Mouse (Mus musculus) liver, embryonic 12.5 days (tissue): Measurements from ENCODE around the gene Sec14l3. TPM values are rescaled to one million over a fixed set of nuclear protein-coding genes. Genes with fewer than 3 reads are reported as not detected.
A peak's percentile ranks its signal among the peaks of the same experiment; 100 is the strongest.
"Not testable (repeated sequence)": the region's sequence is repeated elsewhere in the genome, so short reads cannot be mapped to it uniquely, and the experiment has no call there.

Experiments
- ATAC-seq: fragments of 200-750 bp; cut with Nextera tagmentation; 2 replicates; pipeline ENCODE4 v1.8.0; 2017; ENCODE audit warnings: moderate number of reproducible peaks, mild to moderate bottlenecking, moderate library complexity
- H3K27ac ChIP-seq: fragments of 300-500 bp; sonication (generic); 2 replicates; pipeline ENCODE4 v1.5.1; 2016; ENCODE audit warnings: mild to moderate bottlenecking
- H3K27me3 ChIP-seq: fragments of 300-500 bp; sonication (generic); replicated peaks from 2 replicates; pipeline ENCODE4 v1.6.1; 2016; ENCODE audit warnings: mild to moderate bottlenecking, moderate library complexity
- H3K36me3 ChIP-seq: fragments of 300-500 bp; sonication (generic); 2 replicates; pipeline ENCODE4 v1.6.1; 2016; ENCODE audit warnings: mild to moderate bottlenecking, moderate library complexity
- H3K4me1 ChIP-seq: fragments of 300-500 bp; sonication (generic); 2 replicates; pipeline ENCODE4 v1.6.1; 2016
- H3K4me2 ChIP-seq: fragments of 300-500 bp; sonication (generic); 2 replicates; pipeline ENCODE4 v1.6.1; 2016; ENCODE audit warnings: mild to moderate bottlenecking, moderate library complexity
- H3K4me3 ChIP-seq: fragments of 300-500 bp; sonication (generic); 2 replicates; pipeline ENCODE4 v1.5.1; 2016; ENCODE audit warnings: mild to moderate bottlenecking, moderate library complexity
- H3K9ac ChIP-seq: fragments of 300-500 bp; sonication (generic); 2 replicates; pipeline ENCODE4 v1.6.1; 2016; ENCODE audit warnings: mild to moderate bottlenecking, moderate library complexity
- H3K9me3 ChIP-seq: fragments of 300-500 bp; sonication (generic); replicated peaks from 2 replicates; pipeline ENCODE4 v1.6.1; 2016; ENCODE audit warnings: mild to moderate bottlenecking, moderate library complexity
- WGBS: fragments of 180-500 bp; shearing (Covaris S2); methylation state at CpG from one replicate; pipeline ENCODE4 v1.1.7; 2016; ENCODE audit not compliant: insufficient replicate concordance; 5-methylcytosine and 5-hydroxymethylcytosine counted together
- polyA plus RNA-seq: library from polyadenylated mRNA; unstranded; fragments of >200 nt; fragmentation: Nextera tagmentation; extraction: Ambion mirVana; gene quantifications from 2 replicates; pipeline ENCODE4 v1.2.1, GENCODE M21; 2016

Gene Sec14l3
- not detected in 2 replicates for polyA plus RNA-seq

DNA sequence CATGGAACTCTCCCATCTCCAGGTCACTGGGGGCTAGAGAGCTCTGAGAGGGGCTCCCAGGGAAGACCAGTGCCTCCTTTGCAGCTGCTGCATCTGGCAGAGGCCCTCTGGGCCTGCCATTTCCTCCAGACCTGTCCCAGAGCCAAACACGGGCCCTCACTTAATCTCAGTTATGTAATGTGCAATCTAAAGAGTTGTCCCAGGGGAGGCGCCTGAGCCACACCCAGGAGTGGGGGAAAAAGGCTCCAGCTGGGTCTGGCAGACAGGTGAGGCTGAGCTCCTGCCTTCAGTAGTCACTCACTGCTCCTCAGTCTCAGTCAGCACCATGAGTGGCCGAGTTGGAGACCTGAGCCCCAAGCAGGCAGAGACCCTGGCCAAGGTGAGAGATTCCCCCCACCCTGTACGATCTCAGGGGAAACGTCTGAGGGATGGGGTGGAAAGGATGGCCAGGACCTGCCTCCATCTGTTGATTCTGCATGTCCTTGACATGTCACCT is at the start of gene Sec14l3:
Gene Sec14l3, plus strand, starts transcription at position 215 of the 496 bp plus-strand sequence.
- H3K9ac ChIP-seq, result no peak within 1 kb of the TSS
- H3K4me1 ChIP-seq, result no peaks in the 10 kb centered on the region
- no peak within 1 kb of the TSS for H3K27ac ChIP-seq
- H3K4me2 ChIP-seq, result no peak within 1 kb of the TSS
- ATAC-seq, result no peak
- no peak within 1 kb of the TSS for H3K4me3 ChIP-seq
- 46% methylated on average over 5 of the region's 5 CpGs for WGBS
- peaks cover 4% of the 10 kb centered on the region; the same call in 1 of the 2 replicates for H3K27me3 ChIP-seq
- H3K9me3 ChIP-seq, result no peaks in the 10 kb centered on the region
- H3K36me3 ChIP-seq, result no peaks in the 10 kb centered on the region

- H3K9ac ChIP-seq, H3K4me3 ChIP-seq, H3K27ac ChIP-seq, H3K4me1 ChIP-seq, H3K36me3 ChIP-seq, H3K9me3 ChIP-seq, ATAC-seq, H3K27me3 ChIP-seq, H3K4me2 ChIP-seq: not testable (repeated sequence)
- 76% methylated on average over 14 of the region's 14 CpGs for WGBS
These were observed 48.8 kb upstream of the Sec14l3 start for GRCm38 (mm10) chr11:4015796-4016195.

- not testable (repeated sequence) for H3K36me3 ChIP-seq, H3K4me3 ChIP-seq, H3K9me3 ChIP-seq, H3K9ac ChIP-seq, ATAC-seq, H3K4me2 ChIP-seq, H3K27me3 ChIP-seq, H3K4me1 ChIP-seq, H3K27ac ChIP-seq
- 60% methylated on average over 13 of the region's 13 CpGs for WGBS
These were observed 42.5 kb upstream of the Sec14l3 start for GRCm38 (mm10) chr11:4022111-4022510.

- Histone ChIP-seq H3K36me3 (no peaks in the 10 kb centered on the region), H3K4me3 (no peak overlapping the region), H3K9me3 (no peaks in the 10 kb centered on the region), H3K27me3 (no peaks in the 10 kb centered on the region), H3K4me1 (no peaks in the 10 kb centered on the region), H3K27ac (no peak overlapping the region), H3K4me2 (no peak overlapping the region), H3K9ac (no peak overlapping the region)
- ATAC-seq, result no peak
- WGBS, result 51% methylated on average over 2 of the region's 2 CpGs
These were observed 41.3 kb upstream of the Sec14l3 start for GRCm38 (mm10) chr11:4023321-4023720.

- Histone ChIP-seq H3K9me3 (no peaks in the 10 kb centered on the region), H3K27me3 (0 out of 2 replicates have a peak, but pooled peaks cover 7% of the 10 kb centered on the region), H3K9ac (no peak overlapping the region), H3K4me3 (no peak overlapping the region), H3K27ac (no peak overlapping the region), H3K36me3 (no peaks in the 10 kb centered on the region), H3K4me2 (no peak overlapping the region), H3K4me1 (no peaks in the 10 kb centered on the region)
- ATAC-seq, result no peak
- WGBS, result 63% methylated on average over 8 of the region's 8 CpGs
These were observed 37.6 kb upstream of the Sec14l3 start for GRCm38 (mm10) chr11:4027066-4027465.

DNA sequence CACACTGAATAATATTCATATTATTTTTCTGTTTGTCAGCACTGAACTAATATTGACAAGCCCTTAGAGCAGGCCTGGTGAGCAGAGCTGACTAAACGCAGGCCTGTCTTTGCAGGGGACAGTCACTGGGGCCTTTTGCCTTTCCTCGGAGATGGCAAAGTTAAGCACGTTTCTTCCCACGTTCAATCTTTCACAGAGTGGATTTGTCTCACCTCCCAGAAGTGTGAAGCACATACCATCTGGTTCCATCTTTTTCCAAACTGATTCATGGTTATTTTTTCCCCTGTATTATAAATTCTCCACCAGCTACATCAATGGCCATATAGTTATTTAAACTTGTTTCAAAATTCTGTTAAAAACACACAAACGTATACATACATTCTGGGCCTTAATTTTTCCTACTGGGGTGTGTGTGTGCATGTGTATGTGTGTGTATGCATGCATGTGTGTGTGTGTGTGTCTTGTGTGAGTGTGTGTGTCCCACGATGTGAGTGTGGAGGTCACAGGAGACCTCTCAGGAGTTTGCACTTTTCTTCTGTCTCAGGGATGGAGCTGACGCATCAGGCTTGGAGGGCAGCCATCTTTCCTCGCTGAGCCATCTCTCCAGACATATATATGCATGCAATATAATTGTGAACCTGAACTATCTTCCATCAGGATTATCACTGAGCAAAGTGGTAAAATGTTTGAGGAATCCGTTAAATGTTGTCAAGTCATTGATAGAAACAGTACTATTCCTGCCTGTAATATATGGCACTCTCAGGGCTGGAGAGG is 36.9 kb upstream of the Sec14l3 start:
- no peak overlapping the region for H3K27ac ChIP-seq
- 0 out of 2 replicates have a peak, but pooled peaks cover 7% of the 10 kb centered on the region for H3K27me3 ChIP-seq
- no peak overlapping the region for H3K4me3 ChIP-seq
- no peak overlapping the region for H3K9ac ChIP-seq
- no peaks in the 10 kb centered on the region for H3K9me3 ChIP-seq
- no peak overlapping the region for H3K4me2 ChIP-seq
- WGBS, result 59% methylated on average over 9 of the region's 9 CpGs
- no peaks in the 10 kb centered on the region for H3K36me3 ChIP-seq
- ATAC-seq, result no peak
- H3K4me1 ChIP-seq, result no peaks in the 10 kb centered on the region

DNA sequence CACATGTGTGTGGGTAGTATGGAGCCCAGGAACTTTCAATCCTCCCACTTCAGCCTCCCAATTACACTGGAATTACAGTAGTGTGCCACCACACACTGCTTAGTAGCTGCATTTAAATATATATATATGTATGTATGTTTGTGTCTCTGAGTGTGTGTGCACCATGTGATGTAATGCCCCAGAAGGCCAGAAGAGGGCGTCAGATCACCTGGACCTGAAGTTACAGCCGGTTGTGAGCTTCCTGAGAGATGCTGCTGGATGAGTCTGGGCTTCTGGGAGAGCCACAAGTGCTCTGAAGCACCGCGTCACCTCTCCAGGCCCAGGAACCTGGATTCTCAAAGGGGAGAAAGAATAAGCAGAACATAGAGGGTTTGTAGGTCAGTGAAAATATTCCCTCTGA is 35.3 kb upstream of the Sec14l3 start:
- no peaks in the 10 kb centered on the region for H3K36me3 ChIP-seq
- 0 out of 2 replicates have a peak, but pooled peaks cover 7% of the 10 kb centered on the region for H3K27me3 ChIP-seq
- H3K4me3 ChIP-seq, result no peak overlapping the region
- WGBS, result 57% methylated on average over 4 of the region's 4 CpGs
- no peaks in the 10 kb centered on the region for H3K4me1 ChIP-seq
- no peak overlapping the region for H3K9ac ChIP-seq
- ATAC-seq, result no peak
- no peak overlapping the region for H3K27ac ChIP-seq
- H3K9me3 ChIP-seq, result no peaks in the 10 kb centered on the region
- no peak overlapping the region for H3K4me2 ChIP-seq

DNA sequence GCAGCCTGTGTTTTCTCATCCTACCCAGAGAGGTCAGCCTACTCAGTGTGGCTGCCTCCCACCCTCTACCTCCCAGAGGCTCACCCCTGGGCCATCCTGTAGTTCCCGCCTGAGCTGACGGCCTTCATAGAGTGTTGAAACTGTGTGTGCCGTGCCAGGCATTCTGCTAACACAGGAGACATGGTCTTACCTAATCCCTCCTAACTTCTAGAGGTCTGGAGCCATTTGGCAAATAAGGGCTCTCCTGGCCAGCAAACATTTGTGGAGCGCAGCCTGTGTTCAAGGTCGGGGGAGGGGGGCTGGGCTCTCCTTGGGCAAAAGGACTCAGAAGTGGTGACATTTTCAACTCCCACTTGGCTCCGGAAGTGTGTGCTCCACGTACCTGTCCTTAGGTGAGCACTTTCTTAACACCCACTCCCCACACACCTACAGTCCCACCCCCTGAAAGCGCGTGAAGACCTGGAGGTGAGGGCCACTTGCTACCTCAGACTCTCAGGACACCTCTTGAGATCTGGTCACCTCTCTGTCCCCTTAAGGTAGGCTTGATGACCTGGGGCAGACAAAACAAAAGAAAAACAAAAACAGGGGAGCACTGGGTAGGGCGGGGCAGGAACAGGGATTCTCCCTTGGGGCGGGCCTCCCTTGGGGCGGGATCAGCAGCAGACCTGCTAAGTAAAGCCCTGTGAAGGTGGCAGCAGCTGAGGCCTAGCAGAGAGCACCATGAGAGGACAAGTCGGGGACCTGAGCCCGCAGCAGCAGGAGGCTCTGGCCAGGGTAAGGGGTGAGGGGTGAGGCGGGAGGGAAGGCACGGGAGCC is 33.3 kb upstream of the Sec14l3 start, which contains the start of gene Sec14l4:
Gene Sec14l4, plus strand, starts transcription at position 337 of the 816 bp plus-strand sequence.
- Histone ChIP-seq H3K9me3 (no peaks in the 10 kb centered on the region), H3K4me3 (no peak within 1 kb of the TSS), H3K36me3 (no peaks in the 10 kb centered on the region), H3K4me2 (peak within 1 kb of the TSS; percentile 21), H3K4me1 (no peaks in the 10 kb centered on the region), H3K27me3 (0 out of 2 replicates have a peak, but pooled peaks cover 7% of the 10 kb centered on the region), H3K9ac (no peak within 1 kb of the TSS), H3K27ac (no peak within 1 kb of the TSS)
- 43% methylated on average over 16 of the region's 16 CpGs for WGBS
- peak; percentile 31; the same call in 1 of the 2 replicates for ATAC-seq

- WGBS, result 51% methylated on average over 12 of the region's 12 CpGs
- Histone ChIP-seq H3K27me3 (0 out of 2 replicates have a peak, but pooled peaks cover 7% of the 10 kb centered on the region), H3K27ac (no peak overlapping the region), H3K4me3 (no peak overlapping the region), H3K9me3 (no peaks in the 10 kb centered on the region), H3K9ac (no peak overlapping the region), H3K36me3 (no peaks in the 10 kb centered on the region), H3K4me2 (peak overlapping the region; percentile 21), H3K4me1 (no peaks in the 10 kb centered on the region)
- no peak for ATAC-seq
These were observed 32.7 kb upstream of the Sec14l3 start for GRCm38 (mm10) chr11:4031961-4032360.

GRCm38 (mm10) chr11:4033471-4033870 is 31.2 kb upstream of the Sec14l3 start:
- no peak for ATAC-seq
- Histone ChIP-seq H3K27me3 (0 out of 2 replicates have a peak, but pooled peaks cover 7% of the 10 kb centered on the region), H3K4me3 (no peak overlapping the region), H3K9ac (no peak overlapping the region), H3K4me2 (no peak overlapping the region), H3K9me3 (no peaks in the 10 kb centered on the region), H3K27ac (no peak overlapping the region), H3K4me1 (no peaks in the 10 kb centered on the region), H3K36me3 (no peaks in the 10 kb centered on the region)
- WGBS, result 53% methylated on average over 7 of the region's 7 CpGs

DNA sequence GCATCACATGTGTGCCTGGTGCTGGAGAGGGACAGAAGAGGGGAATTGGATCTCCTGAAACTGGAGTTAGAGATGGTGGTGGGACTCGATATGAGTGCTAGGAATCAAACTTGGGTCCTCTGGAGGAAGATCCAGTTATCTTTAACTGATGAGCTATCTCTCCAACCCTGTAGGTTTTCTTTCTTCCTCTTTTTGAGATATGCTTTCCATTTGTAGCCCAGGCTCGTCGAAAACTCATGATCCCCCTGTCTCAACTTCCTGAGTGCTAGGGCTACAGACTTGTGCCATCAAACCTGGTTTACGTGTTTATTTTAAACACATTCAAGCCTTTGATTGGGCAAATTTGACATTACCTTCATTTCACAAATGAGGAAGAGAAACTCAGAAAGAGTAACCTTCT is 30.5 kb upstream of the Sec14l3 start:
- Histone ChIP-seq H3K9me3 (no peaks in the 10 kb centered on the region), H3K27me3 (0 out of 2 replicates have a peak, but pooled peaks cover 7% of the 10 kb centered on the region), H3K27ac (no peak overlapping the region), H3K36me3 (no peaks in the 10 kb centered on the region), H3K4me2 (no peak overlapping the region), H3K4me3 (no peak overlapping the region), H3K9ac (no peak overlapping the region), H3K4me1 (no peaks in the 10 kb centered on the region)
- no peak for ATAC-seq
- 30% methylated on average over 4 of the region's 4 CpGs for WGBS
